Mouse (Mus musculus) brain, embryonic 14.5 days (tissue): ENCODE measurements at regions not wholly inside any gene's neighbourhood (a gene's known extent, or its start where the extent isn't known, plus 50 kb on each side); places are given as distances from the start of the nearest gene placed in this dataset.

Experiments
- CTCF ChIP-seq: fragments of 200-500 bp; IDR thresholded peaks from 2 replicates; pipeline ENCODE4 v1.5.1; 2012; ENCODE audit warnings: inconsistent platforms, mild to moderate bottlenecking, moderate library complexity, borderline replicate concordance; ENCODE audit not compliant: insufficient read depth, insufficient read length; ENCODE audit errors: extremely low read depth
- POLR2A ChIP-seq: fragments of 200-500 bp; IDR thresholded peaks from 2 replicates; pipeline ENCODE4 v1.6.1; 2012; ENCODE audit warnings: mild to moderate bottlenecking, inconsistent platforms, borderline replicate concordance; ENCODE audit not compliant: poor library complexity, insufficient read depth, insufficient read length, severe bottlenecking; ENCODE audit errors: extremely low read depth

- TF ChIP-seq CTCF (no peak), POLR2A (no peak)
Measured at GRCm38 (mm10) chr16:76223716-76224115, 149.9 kb downstream of the Nrip1 start.
